Mouse (Mus musculus) neutrophil, adult 5-6 weeks (primary cell): ENCODE data around the gene Ccdc96. TPM values are rescaled to one million over a fixed set of nuclear protein-coding genes. Genes with fewer than 3 reads are reported as not detected.

ENCODE experiments used
- ATAC-seq: fragments of 151-379, 151-347 bp; 2 replicates; pipeline ENCODE4 v1.8.0; 2017; ENCODE audit warnings: mild to moderate bottlenecking, moderate TSS enrichment; ENCODE audit not compliant: insufficient number of reproducible peaks, poor library complexity, low FRiP score, severe bottlenecking; ENCODE audit errors: extremely low read depth
- total RNA-seq: library from RNA; stranded (forward); fragments of 200-1000 nt; gene quantifications from 2 replicates; pipeline ENCODE4 v1.2.3, GENCODE M21; 2017

Ccdc96 gene
- 0.35 and 0.49 TPM in 2 replicates for total RNA-seq

- ATAC-seq, result peak; percentile 90
Observed at GRCm38 (mm10) chr5:36484171-36484990, at the start of gene Ccdc96, which contains the start of gene Tada2b. Gene Ccdc96 (plus strand): TSS chr5:36484588. Gene Tada2b (minus strand): TSS chr5:36484285.

GRCm38 (mm10) chr5:36436858-36437257 is 47.5 kb upstream of the Ccdc96 start:
- ATAC-seq, result no peak

DNA sequence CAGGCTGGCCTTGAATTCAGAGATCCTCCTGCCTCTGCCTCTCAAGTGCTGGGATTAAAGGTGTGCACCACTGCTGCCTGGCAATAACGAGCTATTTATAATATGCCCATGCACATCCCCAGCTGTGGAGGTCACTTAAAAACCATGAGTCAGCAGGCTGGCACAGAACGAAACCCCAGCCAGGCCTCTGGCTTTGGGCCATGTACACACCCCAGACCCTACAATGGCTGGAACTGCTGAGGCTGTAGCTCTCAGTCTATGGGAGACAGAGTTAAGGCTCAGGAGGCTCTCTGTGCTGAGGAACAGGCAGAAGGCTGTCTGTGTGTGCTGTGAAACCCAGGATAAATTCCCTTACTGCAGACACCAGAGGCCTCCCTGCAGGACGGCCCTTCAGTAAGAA is 43.6 kb upstream of the Ccdc96 start:
- ATAC-seq, result no peak

DNA sequence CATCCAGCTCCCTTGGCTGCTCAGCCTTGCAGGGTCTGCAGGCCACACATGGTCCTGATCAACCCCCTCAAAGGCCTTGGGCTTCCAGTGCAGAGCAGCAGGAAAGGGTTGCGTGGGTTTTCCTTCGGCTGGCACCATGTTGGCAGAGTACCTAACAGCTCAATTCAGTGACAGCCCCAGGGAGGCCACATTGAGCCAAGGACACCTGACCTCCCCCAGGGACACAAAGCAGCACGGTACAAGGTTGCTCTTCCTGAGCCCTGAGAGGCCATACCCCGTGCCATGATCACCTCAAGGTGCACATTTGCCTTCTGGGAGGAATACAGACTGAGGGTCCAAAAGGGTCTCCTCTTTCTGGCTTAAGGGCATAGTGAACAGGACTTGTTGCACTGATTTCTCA is 39.8 kb upstream of the Ccdc96 start:
- ATAC-seq, result no peak

DNA sequence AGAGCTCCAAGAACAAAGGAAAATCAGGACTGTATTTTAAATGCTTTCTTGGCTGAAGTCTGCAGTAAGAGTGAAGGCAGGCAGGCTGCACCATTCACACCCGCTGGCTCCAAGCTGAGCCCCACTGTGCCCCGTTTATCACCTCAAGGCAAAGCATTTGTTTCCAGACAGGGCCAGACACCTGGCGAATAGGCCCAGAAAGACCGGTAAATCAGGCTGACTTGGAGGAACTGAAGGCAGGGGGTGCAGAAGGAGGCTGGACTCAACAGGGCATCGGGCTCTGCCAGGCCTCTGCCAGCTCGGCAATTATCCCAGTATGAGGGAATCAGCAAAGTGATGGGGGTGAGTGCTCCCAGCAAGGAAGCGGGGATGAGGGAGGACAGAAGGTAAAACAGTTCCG is 39.4 kb upstream of the Ccdc96 start:
- ATAC-seq, result no peak

- ATAC-seq, result no peak
Observed at GRCm38 (mm10) chr5:36446166-36446890, 38.1 kb upstream of the Ccdc96 start.

- ATAC-seq, result no peak
Observed at GRCm38 (mm10) chr5:36447872-36448271, 36.5 kb upstream of the Ccdc96 start.

DNA sequence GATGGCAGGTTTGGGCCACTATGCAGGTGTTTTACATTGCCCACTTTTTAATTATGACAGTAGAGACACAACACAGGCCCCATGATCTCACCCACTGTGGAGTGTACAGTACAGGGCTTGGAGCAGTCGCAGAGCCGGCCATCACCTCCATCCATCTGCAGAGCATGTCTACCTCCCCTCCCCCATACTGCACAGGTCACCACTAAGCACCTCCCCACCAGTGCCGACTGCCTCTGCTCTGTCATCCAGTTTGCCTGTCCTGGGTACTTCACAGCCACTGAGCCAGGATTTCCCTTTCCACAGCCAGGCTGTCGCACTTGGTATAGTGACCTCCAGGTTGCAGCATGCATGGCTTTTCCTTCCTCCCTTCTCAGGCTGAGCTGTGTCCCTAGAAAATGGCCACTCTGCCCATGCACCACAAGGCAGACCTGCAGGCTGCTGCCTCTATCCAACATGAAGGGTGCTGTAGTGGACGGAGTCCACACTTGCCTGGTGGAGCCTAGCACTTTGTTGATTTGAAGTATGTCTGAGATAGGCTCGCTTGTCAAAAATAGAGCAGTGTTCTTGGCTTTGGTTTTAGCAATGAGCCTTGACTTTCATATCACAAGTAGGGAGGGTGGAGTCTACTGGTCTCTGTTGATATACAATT is 34.6 kb upstream of the Ccdc96 start:
- no peak for ATAC-seq

DNA sequence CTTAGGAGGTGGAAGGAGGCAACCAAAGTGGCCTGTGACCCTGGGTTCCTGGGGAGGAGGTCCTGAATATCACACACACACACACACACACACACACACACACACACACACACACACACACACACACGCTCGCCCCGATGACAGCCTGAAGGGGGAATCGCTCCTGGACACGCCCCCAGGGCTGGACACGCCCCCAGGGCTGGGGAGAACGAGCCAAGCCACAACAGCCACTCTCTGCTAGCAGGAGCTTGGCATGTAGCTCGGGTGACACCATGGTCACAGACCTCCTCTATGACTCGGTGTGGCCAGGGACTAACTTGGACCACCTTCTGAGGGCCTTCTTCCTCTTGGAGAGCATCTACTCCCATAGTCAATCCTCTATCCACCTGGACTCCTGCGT is 33.3 kb upstream of the Ccdc96 start:
- no peak for ATAC-seq

GRCm38 (mm10) chr5:36451872-36452389 is 32.5 kb upstream of the Ccdc96 start:
- ATAC-seq, result no peak

- peak; percentile 59; the same call in 1 of the 2 replicates for ATAC-seq
Observed at GRCm38 (mm10) chr5:36452821-36453220, 31.6 kb upstream of the Ccdc96 start.

GRCm38 (mm10) chr5:36457706-36458105 is 26.7 kb upstream of the Ccdc96 start:
- ATAC-seq, result no peak

GRCm38 (mm10) chr5:36458926-36459325 is 25.5 kb upstream of the Ccdc96 start:
- ATAC-seq, result peak; percentile 54

DNA sequence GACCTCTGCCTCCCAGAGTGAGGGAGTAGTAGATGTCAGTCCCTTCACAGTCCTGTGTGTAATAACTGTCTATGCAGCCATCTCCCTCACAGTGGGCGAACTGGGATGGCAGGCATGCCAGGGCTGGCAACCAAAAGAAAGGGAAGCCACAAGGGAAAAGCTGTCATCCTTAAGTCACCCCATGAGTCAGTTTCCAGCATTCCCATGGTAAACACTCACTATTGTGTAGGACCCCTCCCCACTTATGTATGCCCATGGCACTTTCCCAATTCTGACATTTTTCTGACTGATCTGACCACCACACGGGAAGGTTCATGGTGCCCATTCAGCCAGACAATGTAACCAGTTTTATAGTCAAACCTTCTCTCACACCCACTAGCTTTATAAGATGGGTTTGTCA is 23.7 kb upstream of the Ccdc96 start:
- no peak for ATAC-seq

GRCm38 (mm10) chr5:36461231-36461630 is 23.2 kb upstream of the Ccdc96 start:
- no peak for ATAC-seq

GRCm38 (mm10) chr5:36462810-36463209 is 21.6 kb upstream of the Ccdc96 start:
- peak; percentile 41; the same call in 1 of the 2 replicates for ATAC-seq

DNA sequence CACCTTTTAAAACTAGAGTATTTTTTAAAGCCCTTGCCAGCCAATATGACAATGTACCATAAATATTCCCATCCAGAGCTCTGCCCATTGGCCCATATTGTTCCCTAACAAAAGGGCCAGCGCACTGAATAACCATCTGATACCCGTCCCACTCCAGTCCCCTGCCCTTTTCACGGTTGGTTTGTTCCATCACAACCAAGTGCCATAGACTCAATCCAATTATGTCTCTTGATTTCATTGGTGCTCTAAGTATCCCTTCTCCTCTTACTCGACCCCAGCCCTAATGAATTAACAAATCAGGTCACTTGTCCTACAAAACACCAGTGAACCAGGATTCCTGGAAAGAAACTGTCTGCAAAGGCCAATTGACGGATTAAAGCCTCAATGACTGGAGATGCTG is 21.0 kb upstream of the Ccdc96 start:
- ATAC-seq, result no peak

DNA sequence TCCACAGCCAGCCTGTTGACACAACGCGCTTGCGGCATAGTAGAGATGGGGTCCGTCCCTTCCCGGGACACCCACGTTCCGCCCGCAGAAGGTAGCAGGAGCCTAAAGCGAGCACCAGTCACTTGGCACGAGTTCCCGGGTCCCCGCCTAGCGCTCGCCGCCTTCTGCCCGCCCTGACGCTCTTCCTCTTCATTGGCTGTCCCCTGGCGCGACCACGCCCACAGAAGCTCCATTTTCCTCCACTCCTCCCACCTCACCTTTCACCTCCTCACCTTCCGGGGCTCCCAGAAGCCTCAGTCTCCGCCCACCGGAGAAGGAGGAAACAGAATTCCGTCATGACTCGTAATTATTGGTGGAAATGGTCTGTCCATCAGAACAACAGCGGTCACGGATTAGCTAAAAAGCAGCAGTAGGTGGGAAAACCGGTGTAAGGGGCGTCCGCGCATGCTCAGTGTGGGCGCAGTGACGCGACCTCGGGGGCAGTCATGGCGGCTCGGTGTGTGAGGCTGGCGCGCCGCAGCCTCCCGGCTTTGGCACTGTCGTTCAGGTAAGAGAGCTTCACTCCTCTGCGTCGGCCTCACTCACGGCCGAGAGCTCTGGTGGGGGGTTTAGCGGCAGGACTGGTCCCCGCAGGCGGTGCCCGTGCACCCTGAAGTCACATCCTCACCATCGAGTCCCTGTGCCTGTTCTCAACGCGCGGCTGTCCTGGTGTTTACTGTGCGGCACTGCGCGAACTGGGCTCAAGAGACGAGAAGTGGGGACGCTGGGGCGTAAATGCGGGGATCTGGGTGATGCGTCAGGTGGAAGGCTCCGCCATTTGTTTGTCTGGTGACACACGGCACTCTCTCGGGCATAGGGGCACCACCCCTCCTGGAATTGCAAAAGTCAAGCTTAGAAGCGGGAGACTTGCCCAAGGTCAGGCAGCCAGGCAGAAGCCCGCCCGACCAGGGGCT is 19.4 kb upstream of the Ccdc96 start, which contains the start of gene Grpel1:
Grpel1 (plus strand) TSS at position 290 of the 953 bp plus-strand sequence.
- ATAC-seq, result peak; percentile 92
